Comparison of ENCODE assay signal across 9 mouse cellular contexts in the genomic region with DNA sequence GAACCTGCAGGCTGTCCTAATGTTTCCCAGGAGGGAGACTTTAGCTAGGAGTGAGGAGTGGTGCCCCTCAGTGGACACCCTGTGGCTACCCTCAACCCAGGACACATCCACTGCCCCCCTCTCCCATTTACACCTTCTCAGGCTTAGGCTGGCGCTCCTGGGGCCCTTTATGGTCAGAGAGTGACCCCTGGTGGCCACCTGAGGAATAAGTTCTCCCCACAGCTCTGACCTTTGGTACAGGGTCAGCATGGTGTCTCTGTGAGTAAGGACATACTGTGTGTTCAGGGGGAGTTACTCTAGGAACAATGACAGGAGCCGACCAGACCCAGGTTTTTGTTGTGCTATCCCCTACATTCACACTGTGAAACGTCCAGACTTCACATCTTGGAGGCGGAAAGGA. TPM values are rescaled to one million over a fixed set of nuclear protein-coding genes. Genes with fewer than 3 reads are reported as not detected.
DNase-seq lines count a peak whose midpoint lies in the region; ATAC-seq lines count a peak whose summit lies in the region.
"Had no signal": no experiment of that assay in that cellular context is flagged by ENCODE, and none has a peak within 500 bp of the region (broad histone marks: within the 10 kb centered on the region; RNA-seq: fewer than 3 reads in every experiment).

No protein-coding gene starts in this region.

- WGBS in heart, embryonic 10.5 days: 23% methylated on average over 4 of the region's 4 CpGs

- H3K4me1 ChIP-seq in heart, embryonic 10.5 days: peaks cover 14% of the 10 kb centered on the region

- DNase-seq in heart, adult 18-20 months: peak; percentile 66 to 81
- DNase-seq in heart, embryonic 10.5 days (ENCODE audit: low spot score): no peak
- DNase-seq in T-cell, adult 2 months (ENCODE audit: low spot score): peak; percentile 61
- peak; percentile 80 to 85 for DNase-seq in cerebellum, postnatal 25 days
- DNase-seq in heart, postnatal 10 days: peak; percentile 74 to 86
- peak; percentile 72 to 73 for DNase-seq in kidney, postnatal 25 days
- peak; percentile 48 to 57 for DNase-seq in spleen, postnatal 36 days (ENCODE audit: low spot score in 2 of 2)

- H3K27ac ChIP-seq in heart, embryonic 10.5 days: no peak overlapping the region
- H3K27ac ChIP-seq: macrophage had no signal

- H3K4me3 ChIP-seq in heart, embryonic 10.5 days: no peak overlapping the region

- intact Hi-C loops in heart, postnatal 10 days (cut with DNase I): loop anchor here (1.0 to 5.0 kb wide), 5 partner anchors 194 to 591 kb away; no protein-coding TSS in a partner anchor

- peaks cover 37% of the 10 kb centered on the region for H3K27me3 ChIP-seq in heart, embryonic 10.5 days (ENCODE audit: insufficient read depth, poor library complexity, severe bottlenecking)

- no peaks in the 10 kb centered on the region for H3K36me3 ChIP-seq in heart, embryonic 10.5 days

- no peaks in the 10 kb centered on the region for H3K9me3 ChIP-seq in heart, embryonic 10.5 days

- 0 out of 2 replicates have a peak, but pooled peaks have one; percentile 35 for ATAC-seq in megakaryocyte-erythroid progenitor cell, adult 5-6 weeks (replicated peaks; ENCODE audit: low FRiP score, low TSS enrichment, poor library complexity, severe bottlenecking)

RNA-seq across cellular contexts. Expression of a gene that starts 10.8 kb away (rescaled TPM):
- total RNA-seq in heart, adult 18-20 months (2021): 1 to 10 TPM; 7.1 TPM
- 11.8 and 13.4 TPM in 2 replicates for polyA plus RNA-seq in heart, embryonic 10.5 days (2016; fragmentation: Nextera tagmentation; extraction: Ambion mirVana)
- 10 to 100 TPM; 18.4 to 19.3 TPM for total RNA-seq in heart, postnatal 10 days (2021)
- not detected in 2 replicates for total RNA-seq in megakaryocyte-erythroid progenitor cell, adult 5-6 weeks (2014; fragmentation: Nextera tagmentation)
- not detected in 2 replicates for total RNA-seq in megakaryocyte-erythroid progenitor cell, adult 5-6 weeks (2017)

Comparison
In these comparisons a context has a peak if more than half of its experiments do, and no peak if none do; other contexts are left out.
1. RNA of a gene that starts 10.8 kb away (total RNA-seq): 18.4 to 19.3 TPM in heart, postnatal 10 days and 7.1 TPM in heart, adult 18-20 months; not detected in megakaryocyte-erythroid progenitor cell, adult 5-6 weeks; every median in the first group is over 4 times any median in the second.